Mouse (Mus musculus) embryonic facial prominence, embryonic 10.5 days (tissue): ENCODE measurements around the gene Ints7. TPM values are rescaled to one million over a fixed set of nuclear protein-coding genes. Genes with fewer than 3 reads are reported as not detected.

Experiments
- polyA plus RNA-seq: library from polyadenylated mRNA; unstranded; fragments of >200 nt; fragmentation: Nextera tagmentation; extraction: Ambion mirVana; gene quantifications from 2 replicates; pipeline ENCODE4 v1.2.1, GENCODE M21; 2016

Gene Ints7
- polyA plus RNA-seq, 1 experiment from 2014 or later = 80.2 TPM

Other genes with a start within 250 kb of the Ints7 start
- 25.4 and 26.0 TPM in 2 replicates for gene Tmem206, start 249.7 kb upstream of the Ints7 start, polyA plus RNA-seq
- 10.5 and 12.1 TPM in 2 replicates for gene Ppp2r5a, start 172.4 kb upstream of the Ints7 start, polyA plus RNA-seq
- gene Dtl, start 92 bp upstream of the Ints7 start, polyA plus RNA-seq = 87.4 and 88.6 TPM in 2 replicates
- gene Lpgat1, start 142.2 kb downstream of the Ints7 start, polyA plus RNA-seq = 24.0 and 24.4 TPM in 2 replicates
- 60.0 and 62.2 TPM in 2 replicates for gene Nek2, start 245.8 kb downstream of the Ints7 start, polyA plus RNA-seq